Mouse (Mus musculus) olfactory bulb, adult 2 months (tissue): ENCODE data around the gene Zmynd15.

Source experiments
- CTCF ChIP-seq: fragments of 200-500 bp; IDR thresholded peaks from 2 replicates; pipeline ENCODE4 v1.5.1; 2012; ENCODE audit warnings: low read depth, mild to moderate bottlenecking, low read length, moderate library complexity; ENCODE audit not compliant: insufficient read depth
- POLR2A ChIP-seq: fragments of 200-500 bp; IDR thresholded peaks from 2 replicates; pipeline ENCODE4 v1.6.1; 2012; ENCODE audit warnings: mild to moderate bottlenecking, low read depth, low read length, moderate library complexity; ENCODE audit not compliant: insufficient read depth

DNA sequence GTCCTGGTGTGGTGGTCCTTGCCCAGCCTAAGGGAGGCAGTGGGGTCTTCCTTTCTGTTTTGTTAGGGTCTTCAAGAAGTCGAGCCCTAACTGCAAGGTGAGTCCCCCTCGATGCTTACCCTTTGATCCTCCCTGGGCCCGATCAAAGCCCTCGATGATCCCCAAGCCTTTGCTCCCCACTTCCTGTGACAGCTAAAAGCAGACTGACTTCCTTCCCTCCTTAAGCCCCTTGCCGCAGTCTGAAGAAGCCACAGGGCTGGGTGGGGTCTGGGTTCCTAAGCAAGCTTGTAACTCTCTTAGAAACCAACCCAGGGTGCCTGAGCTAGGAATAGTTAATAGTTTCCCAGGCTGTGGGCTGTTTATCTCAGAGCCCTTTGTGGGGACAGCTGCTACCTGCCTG, 23.8 kb upstream of the Zmynd15 start:
- TF ChIP-seq CTCF: no peak
- no peak for TF ChIP-seq POLR2A
